Mouse (Mus musculus): ENCODE measurements around the gene Sptssa. TPM values are rescaled to one million over a fixed set of nuclear protein-coding genes. Genes with fewer than 3 reads are reported as not detected.

Gene Sptssa
- 312 TPM for polyA plus RNA-seq (2014; fragmentation: Illumina TruSeq; extraction: RNeasy Lipid Tissue Mini Kit (QIAGEN cat#74804); ENCODE audit: low read depth, low replicate concordance)

DNA sequence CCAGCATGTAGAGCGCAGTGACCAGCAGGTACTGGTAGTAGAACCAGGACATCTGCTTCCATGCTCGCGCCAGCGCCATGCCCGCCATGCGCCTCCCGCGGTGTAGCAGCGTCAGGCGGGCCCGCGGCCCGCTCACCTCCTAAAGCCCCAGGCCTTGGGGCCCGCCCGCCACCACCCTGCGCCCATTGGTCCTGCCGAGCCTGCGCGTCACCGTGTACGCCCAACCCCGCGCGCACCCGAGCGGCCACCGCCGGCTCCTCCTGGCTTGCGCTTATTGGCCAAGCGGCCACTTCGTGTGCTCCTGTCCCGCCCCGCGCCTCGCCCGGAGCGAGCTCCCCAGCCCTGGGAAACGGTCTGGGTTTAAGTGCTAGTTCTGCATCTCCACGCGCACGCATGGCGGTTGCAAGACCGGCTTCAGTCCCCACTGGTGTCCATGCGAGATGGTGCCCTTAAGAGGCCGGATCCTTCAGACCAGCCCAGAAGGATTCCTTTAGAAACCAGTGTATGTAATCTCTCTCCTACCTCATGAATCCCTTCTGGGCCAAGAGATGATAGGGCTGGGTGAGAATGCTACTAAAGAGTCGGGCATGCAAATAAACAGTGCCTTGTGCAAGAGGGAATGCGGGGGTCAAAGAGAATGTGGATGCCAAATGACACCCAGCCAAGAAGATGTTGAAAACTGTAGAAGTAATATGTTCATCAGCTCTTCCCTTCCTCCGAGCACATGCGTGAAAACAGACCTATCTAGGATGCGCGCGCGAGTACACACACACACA is at the start of gene Sptssa:
Gene Sptssa (minus strand): TSS at position 178 of the 776 bp plus-strand sequence.

DNA sequence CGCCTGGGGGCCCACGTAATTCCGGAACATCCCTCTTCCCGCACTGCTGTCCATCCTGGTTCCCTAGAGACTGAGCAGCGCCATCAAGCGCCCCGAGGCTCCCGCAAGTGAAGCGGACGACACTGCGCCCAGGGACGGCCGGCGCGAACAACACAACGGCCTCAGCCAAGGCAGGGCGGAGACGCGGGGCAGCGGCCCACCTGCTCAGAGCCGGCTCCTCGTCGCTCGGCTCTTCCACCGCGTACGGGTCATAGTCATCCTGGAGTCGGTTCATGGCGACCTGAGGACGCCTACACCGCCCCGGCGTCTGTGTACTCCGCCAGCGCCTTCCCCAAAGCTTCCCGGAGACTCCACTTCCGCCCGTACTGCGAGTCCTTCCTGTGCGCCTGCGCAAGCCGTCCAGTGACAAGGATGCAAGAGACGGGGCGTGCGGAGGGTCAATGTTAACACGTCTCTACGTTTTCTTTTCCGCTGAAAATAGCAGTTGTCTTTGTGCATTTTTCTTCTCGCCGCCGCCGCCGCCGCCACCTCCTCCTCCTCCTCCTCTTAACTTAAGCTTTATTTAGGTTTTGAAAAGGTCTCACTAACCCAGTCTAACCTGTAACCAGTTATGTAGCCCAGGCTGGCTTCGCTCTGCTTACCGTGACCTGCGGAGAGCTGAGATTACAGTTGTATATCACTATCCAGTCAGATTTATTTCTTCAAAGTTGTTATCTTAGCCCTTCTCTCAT is 39.3 kb upstream of the Sptssa start, which contains the start of gene Eapp:
Gene Eapp (minus strand): TSS at position 387 of the 731 bp plus-strand sequence.

Other genes with a start within 250 kb of the Sptssa start
- 105 TPM for gene Eapp, start 39.3 kb upstream of the Sptssa start, polyA plus RNA-seq (2014; fragmentation: Illumina TruSeq; extraction: RNeasy Lipid Tissue Mini Kit (QIAGEN cat#74804); ENCODE audit: low read depth, low replicate concordance)
- gene Snx6, start 139.1 kb upstream of the Sptssa start, polyA plus RNA-seq (2014; fragmentation: Illumina TruSeq; extraction: RNeasy Lipid Tissue Mini Kit (QIAGEN cat#74804); ENCODE audit: low read depth, low replicate concordance) = 164 TPM
- 482 TPM for gene Cfl2, start 206.3 kb upstream of the Sptssa start, polyA plus RNA-seq (2014; fragmentation: Illumina TruSeq; extraction: RNeasy Lipid Tissue Mini Kit (QIAGEN cat#74804); ENCODE audit: low read depth, low replicate concordance)